Mouse (Mus musculus) C2C12 (cell line): ENCODE measurements at regions not wholly inside any gene's neighbourhood (a gene's known extent, or its start where the extent isn't known, plus 50 kb on each side); places are given as distances from the start of the nearest gene placed in this dataset.

Experiments
- H3K27me3 ChIP-seq: one replicate; pipeline ENCODE4 v1.6.1; 2011; ENCODE audit not compliant: control insufficient read depth, insufficient read depth, insufficient read length
- H3K36me3 ChIP-seq: one replicate; pipeline ENCODE4 v1.6.1; 2011; ENCODE audit not compliant: control insufficient read depth, insufficient read depth
- H3K4me3 ChIP-seq: one replicate; pipeline ENCODE4 v1.5.1; 2011; ENCODE audit warnings: mild to moderate bottlenecking, control low read depth; ENCODE audit not compliant: poor library complexity, insufficient read depth, severe bottlenecking
- H3K79me2 ChIP-seq: one replicate; pipeline ENCODE4 v1.6.1; 2011; ENCODE audit not compliant: control insufficient read depth, insufficient read depth
- H3K79me3 ChIP-seq: one replicate; pipeline ENCODE4 v1.6.1; 2011; ENCODE audit warnings: low read depth, control low read depth
- H3ac ChIP-seq: one replicate; pipeline ENCODE3; 2011; ENCODE audit warnings: low read depth; ENCODE audit not compliant: control insufficient read depth, insufficient read length
- CEBPB ChIP-seq: IDR thresholded peaks from one replicate; pipeline ENCODE4 v1.6.1; 2011; ENCODE audit warnings: low read depth, mild to moderate bottlenecking, control low read depth, moderate library complexity
- CTCF ChIP-seq: IDR thresholded peaks from one replicate; pipeline ENCODE4 v1.5.1; 2011; ENCODE audit not compliant: control insufficient read depth, insufficient read depth, insufficient read length
- FOSL1 ChIP-seq: IDR thresholded peaks from one replicate; pipeline ENCODE4 v1.8.0; 2011; ENCODE audit warnings: mild to moderate bottlenecking, low read length; ENCODE audit not compliant: poor library complexity, insufficient read depth, severe bottlenecking
- MAX ChIP-seq: IDR thresholded peaks from one replicate; pipeline ENCODE4 v1.6.1; 2011; ENCODE audit warnings: mild to moderate bottlenecking, control low read depth
- MYOD1 ChIP-seq: IDR thresholded peaks from one replicate; pipeline ENCODE4 v1.6.1; 2011; ENCODE audit warnings: low read depth; ENCODE audit not compliant: control insufficient read depth, insufficient read length
- MYOG ChIP-seq: IDR thresholded peaks from one replicate; pipeline ENCODE4 v1.6.1; 2011; ENCODE audit not compliant: control insufficient read depth, insufficient read length; ENCODE audit errors: extremely low read depth
- USF1 ChIP-seq: IDR thresholded peaks from one replicate; pipeline ENCODE4 v1.6.1; 2011; ENCODE audit warnings: low read depth, mild to moderate bottlenecking, control low read depth, moderate library complexity

- H3K4me3 ChIP-seq, result no peak overlapping the region
- H3K27me3 ChIP-seq, result no peaks in the 10 kb centered on the region
- H3K79me2 ChIP-seq, result no peaks in the 10 kb centered on the region
- no peaks in the 10 kb centered on the region for H3K79me3 ChIP-seq
- TF ChIP-seq MYOD1 (no peak), MAX (no peak), CEBPB (no peak), CTCF (no peak), MYOG (no peak), FOSL1 (no peak), USF1 (no peak)
- no peak overlapping the region for H3ac ChIP-seq
- H3K36me3 ChIP-seq, result no peaks in the 10 kb centered on the region
These were observed 86.9 kb downstream of the Ndufa10 start for GRCm38 (mm10) chr1:92386752-92387151.

- Histone ChIP-seq H3K79me3 (no peaks in the 10 kb centered on the region), H3K27me3 (no peaks in the 10 kb centered on the region)
- TF ChIP-seq MYOD1 (no peak), MAX (no peak)
These were observed 88.7 kb downstream of the Ndufa10 start for GRCm38 (mm10) chr1:92384945-92385344.

GRCm38 (mm10) chr1:92383749-92384148, 89.9 kb downstream of the Ndufa10 start:
- Histone ChIP-seq H3K27me3 (no peaks in the 10 kb centered on the region), H3K36me3 (no peaks in the 10 kb centered on the region), H3K79me3 (no peaks in the 10 kb centered on the region)

More at GRCm38 (mm10) chr1:92384945-92385344, 88.7 kb downstream of the Ndufa10 start:
- H3ac ChIP-seq, result no peak overlapping the region
- no peaks in the 10 kb centered on the region for H3K36me3 ChIP-seq
- H3K79me2 ChIP-seq, result no peaks in the 10 kb centered on the region
- no peak overlapping the region for H3K4me3 ChIP-seq

GRCm38 (mm10) chr1:92379510-92379886, 94.2 kb downstream of the Ndufa10 start:
- Histone ChIP-seq H3K79me2 (no peaks in the 10 kb centered on the region), H3ac (peak overlapping the region; percentile 4), H3K4me3 (no peak overlapping the region), H3K27me3 (no peaks in the 10 kb centered on the region), H3K79me3 (no peaks in the 10 kb centered on the region), H3K36me3 (no peaks in the 10 kb centered on the region)
- TF ChIP-seq MYOD1 (no peak), CTCF (no peak), FOSL1 (no peak), CEBPB (no peak), MYOG (no peak), USF1 (no peak), MAX (no peak)

More at GRCm38 (mm10) chr1:92383749-92384148, 89.9 kb downstream of the Ndufa10 start:
- Histone ChIP-seq H3K79me2 (no peaks in the 10 kb centered on the region), H3K4me3 (no peak overlapping the region), H3ac (no peak overlapping the region)
- no peak for TF ChIP-seq MAX
- no peak for TF ChIP-seq USF1
- TF ChIP-seq MYOG, result no peak
- TF ChIP-seq CEBPB, result no peak
- no peak for TF ChIP-seq CTCF
- no peak for TF ChIP-seq FOSL1
- TF ChIP-seq MYOD1, result no peak

GRCm38 (mm10) chr1:92378741-92379509, 94.7 kb downstream of the Ndufa10 start:
- no peaks in the 10 kb centered on the region for H3K27me3 ChIP-seq
- peak overlapping the region; percentile 4 for H3ac ChIP-seq
- TF ChIP-seq MYOD1, result peak; percentile 70
- TF ChIP-seq FOSL1, result peak; percentile 7
- no peak for TF ChIP-seq MAX
- H3K36me3 ChIP-seq, result no peaks in the 10 kb centered on the region
- no peaks in the 10 kb centered on the region for H3K79me3 ChIP-seq
- no peaks in the 10 kb centered on the region for H3K79me2 ChIP-seq
- H3K4me3 ChIP-seq, result no peak overlapping the region

GRCm38 (mm10) chr1:92376456-92376855, 97.2 kb downstream of the Ndufa10 start:
- no peaks in the 10 kb centered on the region for H3K27me3 ChIP-seq
- no peaks in the 10 kb centered on the region for H3K79me2 ChIP-seq
- no peaks in the 10 kb centered on the region for H3K79me3 ChIP-seq
- no peak overlapping the region for H3ac ChIP-seq
- H3K36me3 ChIP-seq, result no peaks in the 10 kb centered on the region
- TF ChIP-seq MYOD1, result no peak
- TF ChIP-seq MAX, result no peak
- TF ChIP-seq MYOG, result no peak
- TF ChIP-seq CTCF, result no peak
- TF ChIP-seq FOSL1, result no peak
- no peak for TF ChIP-seq USF1
- no peak for TF ChIP-seq CEBPB
- H3K4me3 ChIP-seq, result no peak overlapping the region
